8 mouse cellular contexts compared by ENCODE assay signal in the genomic region with DNA sequence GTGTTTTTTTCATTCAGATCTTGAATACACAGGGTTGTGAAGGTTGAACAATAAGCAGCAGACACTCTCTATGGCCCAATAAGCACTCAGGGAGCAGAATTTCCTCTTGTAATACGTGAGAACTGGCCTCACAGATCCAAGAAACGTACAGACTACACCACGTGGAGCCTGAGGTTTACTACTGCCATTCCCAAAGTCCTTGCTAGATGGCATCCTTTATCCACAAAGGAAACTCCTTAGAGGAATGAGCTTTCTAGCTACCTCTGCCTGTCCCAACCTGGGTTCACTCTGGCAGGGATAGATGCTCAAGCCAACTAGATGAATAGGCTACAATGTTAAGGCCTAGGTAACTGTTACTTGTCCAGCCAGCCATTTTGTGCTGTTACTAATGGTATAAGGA. TPM values are rescaled to one million over a fixed set of nuclear protein-coding genes. Genes with fewer than 3 reads are reported as not detected.
DNase-seq lines count a peak whose midpoint lies in the region; ATAC-seq and TF ChIP-seq lines count a peak whose summit lies in the region.
"Had no signal": no experiment of that assay in that cellular context is flagged by ENCODE, and none has a peak within 500 bp of the region (broad histone marks: within the 10 kb centered on the region; RNA-seq: fewer than 3 reads in every experiment).

No protein-coding gene starts in this region.

- WGBS in hindbrain, embryonic 16.5 days, result 8% methylated on average over 3 of the region's 3 CpGs
- WGBS in hindbrain, embryonic 14.5 days, result 9% methylated on average over 3 of the region's 3 CpGs

- TF ChIP-seq RAD21 in MEL (IDR thresholded peaks at IDR 0.05; ENCODE audit: low read depth, low read length), result peak; percentile 26

- H3K9me3 ChIP-seq in hindbrain, embryonic 16.5 days (ENCODE audit: control insufficient read depth, low read length), result no peaks in the 10 kb centered on the region
- H3K9me3 ChIP-seq in hindbrain, embryonic 14.5 days (ENCODE audit: control insufficient read depth, low read length), result no peaks in the 10 kb centered on the region
- H3K9me3 ChIP-seq in MEL (replicated peaks; ENCODE audit: insufficient read depth, low read length), result no peaks in the 10 kb centered on the region
- H3K9me3 ChIP-seq: limb, embryonic 13.5 days had no signal

- no peaks in the 10 kb centered on the region for H3K4me1 ChIP-seq in hindbrain, embryonic 16.5 days (ENCODE audit: control insufficient read depth, insufficient read depth, low read depth, low read length)
- H3K4me1 ChIP-seq in hindbrain, embryonic 14.5 days (replicated peaks; ENCODE audit: control insufficient read depth, insufficient read depth, low read length), result no peaks in the 10 kb centered on the region
- peaks cover 5 to 7% of the 10 kb centered on the region in 2 experiments for H3K4me1 ChIP-seq in MEL (ENCODE audit: control insufficient read depth in 1 of 2, insufficient read depth in 2 of 2, low read length in 2 of 2)
- H3K4me1 ChIP-seq: limb, embryonic 13.5 days had no signal

- H3K4me3 ChIP-seq in hindbrain, embryonic 16.5 days (ENCODE audit: low read length), result no peak overlapping the region
- no peak overlapping the region for H3K4me3 ChIP-seq in hindbrain, embryonic 14.5 days (replicated peaks; ENCODE audit: low read length)
- no peak overlapping the region for H3K4me3 ChIP-seq in MEL (ENCODE audit: control insufficient read depth in 1 of 2, insufficient read depth in 1 of 2, low read depth in 2 of 2, low read length in 2 of 2)
- H3K4me3 ChIP-seq: limb, embryonic 13.5 days had no signal

- H3K27me3 ChIP-seq in hindbrain, embryonic 16.5 days (replicated peaks; ENCODE audit: control insufficient read depth, insufficient read depth, low read length), result no peaks in the 10 kb centered on the region
- no peaks in the 10 kb centered on the region for H3K27me3 ChIP-seq in hindbrain, embryonic 14.5 days (ENCODE audit: control insufficient read depth, insufficient read depth, low read length)
- no peaks in the 10 kb centered on the region for H3K27me3 ChIP-seq in MEL (ENCODE audit: control insufficient read depth in 1 of 2, insufficient read depth in 2 of 2, low read length in 2 of 2)
- H3K27me3 ChIP-seq: limb, embryonic 13.5 days had no signal

- H3K4me2 ChIP-seq in hindbrain, embryonic 16.5 days (ENCODE audit: low read length), result no peak overlapping the region
- H3K4me2 ChIP-seq in hindbrain, embryonic 14.5 days (replicated peaks), result no peak overlapping the region
- H3K4me2 ChIP-seq: limb, embryonic 13.5 days had no signal

- TF ChIP-seq POLR2A in MEL (IDR thresholded peaks at IDR 0.05; ENCODE audit: control insufficient read depth in 1 of 2, insufficient read depth in 1 of 2, low read depth in 1 of 2, low read length in 2 of 2, poor library complexity in 1 of 2), result no peak

- no peaks in the 10 kb centered on the region for H3K79me2 ChIP-seq in MEL (ENCODE audit: control insufficient read depth, insufficient read depth, low read length, poor library complexity)

- DNase-seq in hindbrain, embryonic 14.5 days (ENCODE audit: low spot score), result no peak
- DNase-seq in MEL (ENCODE audit: low read depth, low spot score), result no peak
- peak; percentile 27 to 58 for DNase-seq in cerebellum, postnatal 25 days
- DNase-seq in kidney, postnatal 10 days, result peak; percentile 52
- peak; percentile 59 for DNase-seq in retina, embryonic 14.5 days (ENCODE audit: low spot score)
- no peak for DNase-seq in spleen, postnatal 10 days (ENCODE audit: low spot score in 2 of 2)

- TF ChIP-seq CTCF in MEL (IDR thresholded peaks at IDR 0.05 in 2 of 3, conservative IDR thresholded peaks at IDR 0.05 in 1 of 3; ENCODE audit: control insufficient read depth in 1 of 3, insufficient read depth in 1 of 3, low read depth in 2 of 3, low read length in 3 of 3, poor library complexity in 1 of 3, severe bottlenecking in 1 of 3), result peak in 2 of 3 experiments; percentile 10 to 21; a peak in 3 of 6 replicates

- no peak overlapping the region for H3K27ac ChIP-seq in hindbrain, embryonic 16.5 days (ENCODE audit: low read depth, low read length)
- no peak overlapping the region for H3K27ac ChIP-seq in hindbrain, embryonic 14.5 days
- H3K27ac ChIP-seq in MEL (ENCODE audit: control insufficient read depth, low read depth, low read length), result no peak overlapping the region
- H3K27ac ChIP-seq: limb, embryonic 13.5 days had no signal

- peak; percentile 70; the same call in 1 of the 2 replicates for ATAC-seq in hindbrain, embryonic 16.5 days
- no peak for ATAC-seq in hindbrain, embryonic 14.5 days (ENCODE audit: low FRiP score)

- TF ChIP-seq EP300 in MEL (IDR thresholded peaks at IDR 0.05; ENCODE audit: low read depth in 1 of 2, low read length in 2 of 2), result no peak

- no peaks in the 10 kb centered on the region for H3K36me3 ChIP-seq in hindbrain, embryonic 16.5 days (ENCODE audit: control insufficient read depth, insufficient read depth, low read length)
- H3K36me3 ChIP-seq in hindbrain, embryonic 14.5 days (replicated peaks; ENCODE audit: control insufficient read depth, insufficient read depth), result no peaks in the 10 kb centered on the region
- peaks cover 0 to 11% of the 10 kb centered on the region in 2 experiments; a peak in 2 of 4 replicates for H3K36me3 ChIP-seq in MEL (ENCODE audit: control insufficient read depth in 1 of 2, insufficient read depth in 2 of 2, low read length in 2 of 2)
- H3K36me3 ChIP-seq: limb, embryonic 13.5 days had no signal

- H3K9ac ChIP-seq in hindbrain, embryonic 16.5 days (ENCODE audit: low read depth, low read length), result no peak overlapping the region
- no peak overlapping the region for H3K9ac ChIP-seq in hindbrain, embryonic 14.5 days
- H3K9ac ChIP-seq in MEL (ENCODE audit: control insufficient read depth, low read depth, low read length, poor library complexity, severe bottlenecking), result no peak overlapping the region
- H3K9ac ChIP-seq: limb, embryonic 13.5 days had no signal

TF ChIP-seq in MEL, 35 proteins besides CTCF, POLR2A, EP300 and RAD21:
- TF ChIP-seq SMC3 (IDR thresholded peaks at IDR 0.05; ENCODE audit: low read depth, low read length) (peak; percentile 25), USF2 (IDR thresholded peaks at IDR 0.05; ENCODE audit: borderline replicate concordance in 1 of 2, insufficient read depth in 1 of 2, low read depth in 1 of 2, low read length in 2 of 2) (no peak), GATA1 (IDR thresholded peaks at IDR 0.05; ENCODE audit: low read depth, low read length) (no peak)

RNA-seq across cellular contexts. Expression of a gene that starts 6.4 kb away (rescaled TPM):
- polyA plus RNA-seq in hindbrain, embryonic 16.5 days (2015; fragmentation: Nextera tagmentation; extraction: Ambion mirVana), result 1.6 and 1.9 TPM in 2 replicates
- polyA plus RNA-seq in hindbrain, embryonic 14.5 days (2014; fragmentation: Nextera tagmentation; extraction: Ambion mirVana), result 3.1 and 3.4 TPM in 2 replicates
- total RNA-seq in MEL (2012; rRNA removed), result 3.3 and 4.2 TPM in 2 replicates
- 1 to 10 TPM in 1 of 2 experiments, not detected in 1; 8.1 TPM for polyA plus RNA-seq in MEL (2012; ENCODE audit: insufficient read depth in 1 of 2, insufficient read length in 2 of 2, low read depth in 1 of 2, low replicate concordance in 2 of 2, missing spikeins in 1 of 2)

RNA-seq across cellular contexts. Expression of a gene that starts 8.8 kb away (rescaled TPM):
- polyA plus RNA-seq in hindbrain, embryonic 16.5 days (2015; fragmentation: Nextera tagmentation; extraction: Ambion mirVana), result 121 and 133 TPM in 2 replicates
- 126 and 135 TPM in 2 replicates for polyA plus RNA-seq in hindbrain, embryonic 14.5 days (2014; fragmentation: Nextera tagmentation; extraction: Ambion mirVana)
- 267 and 271 TPM in 2 replicates for total RNA-seq in MEL (2012; rRNA removed)
- 100 to 1,000 TPM in 1 of 2 experiments, not detected in 1; 332 TPM for polyA plus RNA-seq in MEL (2012; ENCODE audit: insufficient read depth in 1 of 2, insufficient read length in 2 of 2, low read depth in 1 of 2, low replicate concordance in 2 of 2, missing spikeins in 1 of 2)

RNA-seq across cellular contexts. Expression of a gene that starts 21.9 kb away (rescaled TPM):
- polyA plus RNA-seq in hindbrain, embryonic 16.5 days (2015; fragmentation: Nextera tagmentation; extraction: Ambion mirVana), result 13.4 and 13.6 TPM in 2 replicates
- 11.6 and 11.9 TPM in 2 replicates for polyA plus RNA-seq in hindbrain, embryonic 14.5 days (2014; fragmentation: Nextera tagmentation; extraction: Ambion mirVana)
- total RNA-seq in MEL (2012; rRNA removed), result 0.85 and 1.3 TPM in 2 replicates
- 1 to 10 TPM in 1 of 2 experiments, not detected in 1; 9.3 TPM for polyA plus RNA-seq in MEL (2012; ENCODE audit: insufficient read depth in 1 of 2, insufficient read length in 2 of 2, low read depth in 1 of 2, low replicate concordance in 2 of 2, missing spikeins in 1 of 2)

Comparison
In these comparisons a context has a peak if more than half of its experiments do, and no peak if none do; other contexts are left out.
1. DNase-seq: peak in cerebellum, postnatal 25 days (2 of 2), kidney, postnatal 10 days (single experiment) and retina, embryonic 14.5 days (single experiment); none in hindbrain, embryonic 14.5 days (single experiment), MEL (single experiment) and spleen, postnatal 10 days (0 of 2).